Mouse (Mus musculus): Measurements from ENCODE around the gene Ercc1. TPM values are rescaled to one million over a fixed set of nuclear protein-coding genes. Genes with fewer than 3 reads are reported as not detected.

The Ercc1 gene
- polyA plus RNA-seq, 1 experiment from 2014 or later, result 85.7 TPM

GRCm38 (mm10) chr7:19382166-19382541 lies 37.6 kb downstream of the Ercc1 start:
- Histone ChIP-seq H3K4me3 (replicated peaks) (peak overlapping the region; percentile 73), H3K36me3 (peaks cover 35% of the 10 kb centered on the region), H3K4me2 (peak overlapping the region; percentile 80), H3K9me3 (replicated peaks) (no peaks in the 10 kb centered on the region), H3K27me3 (no peaks in the 10 kb centered on the region), H3K4me1 (peaks cover 16% of the 10 kb centered on the region), H3K9ac (peak overlapping the region; percentile 66), H3K27ac (peak overlapping the region; percentile 14; the same call in 1 of the 2 replicates)
- peak; percentile 66 for ATAC-seq (replicated peaks; ENCODE audit: low FRiP score)
- under 1% methylated on average over 28 of the region's 37 CpGs for WGBS

GRCm38 (mm10) chr7:19383708-19384107 lies 39.1 kb downstream of the Ercc1 start:
- peaks cover 50% of the 10 kb centered on the region for H3K36me3 ChIP-seq
- ATAC-seq (replicated peaks; ENCODE audit: low FRiP score), result no peak
- 92% methylated on average over 9 of the region's 9 CpGs for WGBS
- no peak overlapping the region for H3K9ac ChIP-seq
- H3K27ac ChIP-seq, result no peak overlapping the region
- H3K4me2 ChIP-seq, result peak overlapping the region; percentile 80; the same call in 1 of the 2 replicates
- no peaks in the 10 kb centered on the region for H3K9me3 ChIP-seq (replicated peaks)
- no peaks in the 10 kb centered on the region for H3K27me3 ChIP-seq
- H3K4me3 ChIP-seq (replicated peaks), result 0 out of 2 replicates have a peak overlapping the region, but pooled peaks have one; percentile 73
- H3K4me1 ChIP-seq, result peaks cover 16% of the 10 kb centered on the region

GRCm38 (mm10) chr7:19388699-19389413 lies 44.3 kb downstream of the Ercc1 start:
- Histone ChIP-seq H3K9ac (no peak overlapping the region), H3K4me3 (replicated peaks) (no peak overlapping the region), H3K9me3 (replicated peaks) (no peaks in the 10 kb centered on the region), H3K4me1 (0 out of 2 replicates have a peak, but pooled peaks cover under 1% of the 10 kb centered on the region), H3K4me2 (no peak overlapping the region), H3K27me3 (no peaks in the 10 kb centered on the region), H3K36me3 (peaks cover 99% of the 10 kb centered on the region), H3K27ac (no peak overlapping the region)
- 77% methylated on average over 9 of the region's 10 CpGs for WGBS
- ATAC-seq (replicated peaks; ENCODE audit: low FRiP score), result no peak

- ATAC-seq (replicated peaks; ENCODE audit: low FRiP score), result no peak
- Histone ChIP-seq H3K36me3 (peaks cover 65% of the 10 kb centered on the region), H3K9me3 (replicated peaks) (no peaks in the 10 kb centered on the region), H3K27me3 (peaks cover 6% of the 10 kb centered on the region; the same call in 1 of the 2 replicates), H3K27ac (no peak overlapping the region), H3K4me3 (replicated peaks) (no peak overlapping the region), H3K4me1 (peaks cover 5% of the 10 kb centered on the region), H3K9ac (no peak overlapping the region), H3K4me2 (no peak overlapping the region)
- WGBS, result 88% methylated on average over 8 of the region's 8 CpGs
Observed at GRCm38 (mm10) chr7:19394484-19394883, 49.9 kb downstream of the Ercc1 start.

- Histone ChIP-seq H3K9me3 (replicated peaks) (peaks cover 5% of the 10 kb centered on the region; the same call in 1 of the 2 replicates), H3K9ac (peak overlapping the region; percentile 35), H3K27me3 (peaks cover 48% of the 10 kb centered on the region), H3K4me3 (replicated peaks) (peak overlapping the region; percentile 41), H3K4me1 (peaks cover 25% of the 10 kb centered on the region), H3K36me3 (peaks cover 13% of the 10 kb centered on the region), H3K4me2 (peak overlapping the region; percentile 71), H3K27ac (0 out of 2 replicates have a peak overlapping the region, but pooled peaks have one; percentile 18)
- 2% methylated on average over 27 of the region's 27 CpGs for WGBS
- peak; percentile 40; the same call in 1 of the 2 replicates for ATAC-seq (replicated peaks; ENCODE audit: low FRiP score)
Observed at GRCm38 (mm10) chr7:19399496-19400280, 55.1 kb downstream of the Ercc1 start.

GRCm38 (mm10) chr7:19400946-19401345 lies 56.4 kb downstream of the Ercc1 start:
- Histone ChIP-seq H3K4me2 (no peak overlapping the region), H3K27me3 (peaks cover 54% of the 10 kb centered on the region), H3K9ac (no peak overlapping the region), H3K4me1 (peaks cover 25% of the 10 kb centered on the region), H3K27ac (no peak overlapping the region), H3K4me3 (replicated peaks) (no peak overlapping the region), H3K36me3 (peaks cover 2% of the 10 kb centered on the region), H3K9me3 (replicated peaks) (peaks cover 5% of the 10 kb centered on the region; the same call in 1 of the 2 replicates)
- no peak for ATAC-seq (replicated peaks; ENCODE audit: low FRiP score)
- 83% methylated on average over 4 of the region's 4 CpGs for WGBS

- no peak overlapping the region for H3K4me3 ChIP-seq (replicated peaks)
- no peaks in the 10 kb centered on the region for H3K36me3 ChIP-seq
- H3K27ac ChIP-seq, result no peak overlapping the region
- ATAC-seq (replicated peaks; ENCODE audit: low FRiP score), result no peak
- peaks cover 64% of the 10 kb centered on the region for H3K27me3 ChIP-seq
- no peak overlapping the region for H3K4me2 ChIP-seq
- peaks cover 25% of the 10 kb centered on the region for H3K4me1 ChIP-seq
- WGBS, result 81% methylated on average over 9 of the region's 9 CpGs
- no peak overlapping the region for H3K9ac ChIP-seq
- peaks cover 5% of the 10 kb centered on the region; the same call in 1 of the 2 replicates for H3K9me3 ChIP-seq (replicated peaks)
Observed at GRCm38 (mm10) chr7:19402535-19403112, 58.0 kb downstream of the Ercc1 start.

- Histone ChIP-seq H3K4me1 (peaks cover 25% of the 10 kb centered on the region), H3K27ac (no peak within 1 kb of the TSS), H3K9ac (peak within 1 kb of the TSS; percentile 58), H3K4me3 (replicated peaks) (peak within 1 kb of the TSS; percentile 67), H3K36me3 (no peaks in the 10 kb centered on the region), H3K4me2 (peak within 1 kb of the TSS; percentile 98), H3K9me3 (replicated peaks) (peaks cover 5% of the 10 kb centered on the region; the same call in 1 of the 2 replicates), H3K27me3 (peaks cover 64% of the 10 kb centered on the region)
- 1% methylated on average over 62 of the region's 62 CpGs for WGBS
- peak; percentile 50 for ATAC-seq (replicated peaks; ENCODE audit: low FRiP score)
Observed at GRCm38 (mm10) chr7:19403731-19404296, 59.2 kb downstream of the Ercc1 start, which contains the start of gene Klc3. TSS of gene Klc3 (minus strand) at chr7:19404104.

GRCm38 (mm10) chr7:19404476-19404875 lies 59.9 kb downstream of the Ercc1 start, which contains the start of gene Ckm:
TSS of gene Ckm (plus strand) at chr7:19404776.
- Histone ChIP-seq H3K9ac (peak within 1 kb of the TSS; percentile 58), H3K27ac (no peak within 1 kb of the TSS), H3K27me3 (peaks cover 58% of the 10 kb centered on the region), H3K36me3 (no peaks in the 10 kb centered on the region), H3K4me1 (peaks cover 21% of the 10 kb centered on the region), H3K4me2 (peak within 1 kb of the TSS; percentile 98), H3K9me3 (replicated peaks) (peaks cover 5% of the 10 kb centered on the region; the same call in 1 of the 2 replicates), H3K4me3 (replicated peaks) (peak within 1 kb of the TSS; percentile 67)
- 44% methylated on average over 7 of the region's 7 CpGs for WGBS
- ATAC-seq (replicated peaks; ENCODE audit: low FRiP score), result no peak

- ATAC-seq (replicated peaks; ENCODE audit: low FRiP score), result peak; percentile 59; the same call in 1 of the 2 replicates
Observed at GRCm38 (mm10) chr7:19405417-19405816, 60.8 kb downstream of the Ercc1 start.

More at GRCm38 (mm10) chr7:19405417-19405816, 60.8 kb downstream of the Ercc1 start:
- 2% methylated on average over 19 of the region's 19 CpGs for WGBS
- no peak overlapping the region for H3K9ac ChIP-seq
- H3K4me3 ChIP-seq (replicated peaks), result 0 out of 2 replicates have a peak overlapping the region, but pooled peaks have one; percentile 4
- H3K36me3 ChIP-seq, result no peaks in the 10 kb centered on the region
- H3K4me1 ChIP-seq, result peaks cover 21% of the 10 kb centered on the region
- peaks cover 52% of the 10 kb centered on the region for H3K27me3 ChIP-seq
- peak overlapping the region; percentile 43 for H3K4me2 ChIP-seq
- H3K9me3 ChIP-seq (replicated peaks), result peaks cover 5% of the 10 kb centered on the region; the same call in 1 of the 2 replicates
- no peak overlapping the region for H3K27ac ChIP-seq
